Comparison of ENCODE assay signal across 10 mouse cellular contexts in the genomic region with DNA sequence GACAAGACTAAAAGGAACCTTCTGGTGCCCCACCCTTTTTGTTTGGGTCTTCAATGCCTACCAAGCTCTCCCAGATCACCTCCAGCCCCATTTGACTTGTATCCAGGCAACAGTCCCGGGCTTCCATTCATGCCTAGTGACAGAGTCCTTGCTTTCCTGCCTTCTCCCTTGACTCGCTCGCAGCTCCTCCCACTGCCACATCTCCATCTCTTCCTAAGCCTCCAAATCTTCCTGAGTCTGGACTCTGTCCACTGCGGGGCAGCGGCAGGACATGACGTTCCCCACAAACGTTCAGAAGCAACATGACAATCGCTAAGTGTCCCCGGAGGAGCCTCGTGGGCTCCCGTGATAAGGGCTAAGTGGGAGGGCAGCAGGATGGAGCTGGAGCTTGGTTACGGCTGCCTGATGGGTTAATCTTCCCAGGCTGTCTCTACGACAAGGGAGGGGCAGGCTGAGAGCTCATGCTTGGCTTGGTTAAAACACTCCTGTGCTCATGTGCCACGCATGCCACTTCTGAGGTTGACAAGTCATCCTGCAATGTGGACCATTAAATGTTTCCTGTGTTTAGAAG. TPM values are rescaled to one million over a fixed set of nuclear protein-coding genes. Genes with fewer than 3 reads are reported as not detected.
A peak's percentile ranks its signal among the peaks of the same experiment; 100 is the strongest.
DNase-seq lines count a peak whose midpoint lies in the region; ATAC-seq and TF ChIP-seq lines count a peak whose summit lies in the region.
"Had no signal": no experiment of that assay in that cellular context is flagged by ENCODE, and none has a peak within 500 bp of the region (broad histone marks: within the 10 kb centered on the region; RNA-seq: fewer than 3 reads in every experiment).

No protein-coding gene starts in this region.

- H3K4me3 ChIP-seq in kidney, embryonic 15.5 days (replicated peaks): no peak overlapping the region
- no peak overlapping the region for H3K4me3 ChIP-seq in midbrain, postnatal 0 days (ENCODE audit: low read depth, low read length)
- H3K4me3 ChIP-seq: myocyte had no signal

- DNase-seq in kidney, postnatal 14 days: no peak
- peak; percentile 63 for DNase-seq in liver
- DNase-seq in midbrain, postnatal 0 days (ENCODE audit: low spot score): peak; percentile 55
- no peak for DNase-seq in ovary, postnatal 14 days (ENCODE audit: low spot score)
- no peak for DNase-seq in gastrocnemius, postnatal 10 days
- DNase-seq in adrenal gland, postnatal 14 days: no peak
- DNase-seq: kidney, adult 9 months had no signal

- peaks cover 50% of the 10 kb centered on the region for H3K4me1 ChIP-seq in kidney, embryonic 15.5 days
- H3K4me1 ChIP-seq in midbrain, postnatal 0 days (ENCODE audit: insufficient read depth, low read length): peaks cover 5% of the 10 kb centered on the region; the same call in 1 of the 2 replicates

- no peak for TF ChIP-seq CTCF in midbrain, postnatal 0 days (IDR thresholded peaks at IDR 0.05)

- 0 out of 2 replicates have a peak overlapping the region, but pooled peaks have one; percentile 12 for H3K4me2 ChIP-seq in kidney, embryonic 15.5 days
- H3K4me2 ChIP-seq in midbrain, postnatal 0 days (ENCODE audit: low read depth, low read length, poor library complexity, severe bottlenecking): peak overlapping the region; percentile 39

- H3K36me3 ChIP-seq in kidney, embryonic 15.5 days: peaks cover 32% of the 10 kb centered on the region
- H3K36me3 ChIP-seq in midbrain, postnatal 0 days (ENCODE audit: insufficient read depth, low read length): no peaks in the 10 kb centered on the region

- no peaks in the 10 kb centered on the region for H3K27me3 ChIP-seq in kidney, embryonic 15.5 days
- H3K27me3 ChIP-seq in midbrain, postnatal 0 days (ENCODE audit: insufficient read depth, low read length): no peaks in the 10 kb centered on the region

- no peak for ATAC-seq in kidney, embryonic 15.5 days (replicated peaks; ENCODE audit: low FRiP score)
- peak; percentile 90 for ATAC-seq in erythroblast, adult 5-6 weeks (replicated peaks; ENCODE audit: low FRiP score, poor library complexity, severe bottlenecking)
- no peak for ATAC-seq in midbrain, postnatal 0 days (ENCODE audit: low FRiP score)

- WGBS in kidney, embryonic 15.5 days: 26% methylated on average over 14 of the region's 14 CpGs
- WGBS in midbrain, postnatal 0 days: 9% methylated on average over 14 of the region's 14 CpGs

- H3K9ac ChIP-seq in kidney, embryonic 15.5 days: no peak overlapping the region
- H3K9ac ChIP-seq in midbrain, postnatal 0 days (replicated peaks; ENCODE audit: low read length, poor library complexity, severe bottlenecking): 0 out of 2 replicates have a peak overlapping the region, but pooled peaks have one; percentile 13

- H3K9me3 ChIP-seq in kidney, embryonic 15.5 days (replicated peaks): no peaks in the 10 kb centered on the region
- H3K9me3 ChIP-seq in midbrain, postnatal 0 days (ENCODE audit: low read length): no peaks in the 10 kb centered on the region

- H3K27ac ChIP-seq in kidney, embryonic 15.5 days: no peak overlapping the region
- H3K27ac ChIP-seq in midbrain, postnatal 0 days (ENCODE audit: low read depth, low read length): 0 out of 2 replicates have a peak overlapping the region, but pooled peaks have one; percentile 18

RNA-seq across cellular contexts. Expression of a gene that starts 13.3 kb away (rescaled TPM):
- polyA plus RNA-seq in kidney, embryonic 15.5 days (2015; fragmentation: Nextera tagmentation; extraction: Ambion mirVana): 13.4 and 15.5 TPM in 2 replicates
- 0.38 and 0.42 TPM in 2 replicates for total RNA-seq in erythroblast, adult 5-6 weeks (2015; ENCODE audit: low replicate concordance)
- total RNA-seq in erythroblast, adult 5-6 weeks (2017; ENCODE audit: low replicate concordance): 0.42 TPM in 1 of 2 replicates, not detected in the other
- total RNA-seq in midbrain, postnatal 0 days (2014; rRNA removed): 20.6 and 28.4 TPM in 2 replicates
- polyA plus RNA-seq in midbrain, postnatal 0 days (2015; fragmentation: Nextera tagmentation; extraction: Ambion mirVana): 19.2 and 20.9 TPM in 2 replicates
- 10 to 100 TPM; 16.6 to 20.9 TPM for total RNA-seq in gastrocnemius, postnatal 10 days (2021)
- total RNA-seq in adrenal gland, postnatal 14 days (2021): 9.6 and 9.7 TPM in 2 replicates

RNA-seq across cellular contexts. Expression of a gene that starts 25.1 kb away (rescaled TPM):
- polyA plus RNA-seq in kidney, embryonic 15.5 days (2015; fragmentation: Nextera tagmentation; extraction: Ambion mirVana): 166 and 178 TPM in 2 replicates
- 19.4 and 34.3 TPM in 2 replicates for total RNA-seq in erythroblast, adult 5-6 weeks (2015; ENCODE audit: low replicate concordance)
- 58.8 and 71.4 TPM in 2 replicates for total RNA-seq in erythroblast, adult 5-6 weeks (2017; ENCODE audit: low replicate concordance)
- total RNA-seq in midbrain, postnatal 0 days (2014; rRNA removed): 52.9 and 84.7 TPM in 2 replicates
- 57.7 and 61.0 TPM in 2 replicates for polyA plus RNA-seq in midbrain, postnatal 0 days (2015; fragmentation: Nextera tagmentation; extraction: Ambion mirVana)
- total RNA-seq in gastrocnemius, postnatal 10 days (2021): 10 to 100 TPM; 86.8 to 90.9 TPM
- 118 and 119 TPM in 2 replicates for total RNA-seq in adrenal gland, postnatal 14 days (2021)

RNA-seq across cellular contexts. Expression of a gene that starts 26.1 kb away (rescaled TPM):
- polyA plus RNA-seq in kidney, embryonic 15.5 days (2015; fragmentation: Nextera tagmentation; extraction: Ambion mirVana): 75.3 and 83.2 TPM in 2 replicates
- total RNA-seq in erythroblast, adult 5-6 weeks (2015; ENCODE audit: low replicate concordance): 24.5 and 44.0 TPM in 2 replicates
- total RNA-seq in erythroblast, adult 5-6 weeks (2017; ENCODE audit: low replicate concordance): 30.8 and 38.7 TPM in 2 replicates
- 17.8 and 21.6 TPM in 2 replicates for total RNA-seq in midbrain, postnatal 0 days (2014; rRNA removed)
- 16.7 and 16.9 TPM in 2 replicates for polyA plus RNA-seq in midbrain, postnatal 0 days (2015; fragmentation: Nextera tagmentation; extraction: Ambion mirVana)
- total RNA-seq in gastrocnemius, postnatal 10 days (2021): 10 to 100 TPM; 13.7 to 18.7 TPM
- total RNA-seq in adrenal gland, postnatal 14 days (2021): 24.6 and 28.4 TPM in 2 replicates

RNA-seq across cellular contexts. Expression of a gene that starts 44.0 kb away (rescaled TPM):
- polyA plus RNA-seq in kidney, embryonic 15.5 days (2015; fragmentation: Nextera tagmentation; extraction: Ambion mirVana): 4.2 and 4.7 TPM in 2 replicates
- 0.38 and 1.0 TPM in 2 replicates for total RNA-seq in erythroblast, adult 5-6 weeks (2015; ENCODE audit: low replicate concordance)
- 3.1 and 6.1 TPM in 2 replicates for total RNA-seq in erythroblast, adult 5-6 weeks (2017; ENCODE audit: low replicate concordance)
- total RNA-seq in midbrain, postnatal 0 days (2014; rRNA removed): 9.0 and 11.4 TPM in 2 replicates
- 10.6 and 10.9 TPM in 2 replicates for polyA plus RNA-seq in midbrain, postnatal 0 days (2015; fragmentation: Nextera tagmentation; extraction: Ambion mirVana)
- under 1 TPM; 0.82 to 0.95 TPM for total RNA-seq in gastrocnemius, postnatal 10 days (2021)
- total RNA-seq in adrenal gland, postnatal 14 days (2021): 1.4 and 1.7 TPM in 2 replicates

RNA-seq across cellular contexts. Expression of a gene that starts 48.0 kb away (rescaled TPM):
- polyA plus RNA-seq in kidney, embryonic 15.5 days (2015; fragmentation: Nextera tagmentation; extraction: Ambion mirVana): not detected in 2 replicates
- not detected in 2 replicates for total RNA-seq in erythroblast, adult 5-6 weeks (2015; ENCODE audit: low replicate concordance)
- not detected in 2 replicates for total RNA-seq in erythroblast, adult 5-6 weeks (2017; ENCODE audit: low replicate concordance)
- not detected in 2 replicates for total RNA-seq in midbrain, postnatal 0 days (2014; rRNA removed)
- polyA plus RNA-seq in midbrain, postnatal 0 days (2015; fragmentation: Nextera tagmentation; extraction: Ambion mirVana): not detected in 2 replicates
- total RNA-seq in gastrocnemius, postnatal 10 days (2021): not detected
- not detected in 2 replicates for total RNA-seq in adrenal gland, postnatal 14 days (2021)
- polyA plus RNA-seq: myocyte had no signal

Comparison
In these comparisons a context has a peak if more than half of its experiments do, and no peak if none do; other contexts are left out.
1. DNase-seq: peak in liver (single experiment) and midbrain, postnatal 0 days (single experiment); none in kidney, postnatal 14 days (single experiment), ovary, postnatal 14 days (single experiment), gastrocnemius, postnatal 10 days (single experiment) and adrenal gland, postnatal 14 days (single experiment).